Mouse (Mus musculus): ENCODE results near the gene Trip12. TPM values are rescaled to one million over a fixed set of nuclear protein-coding genes. Genes with fewer than 3 reads are reported as not detected.

Gene Trip12
- polyA plus RNA-seq, 1 experiment: 130 TPM

DNA sequence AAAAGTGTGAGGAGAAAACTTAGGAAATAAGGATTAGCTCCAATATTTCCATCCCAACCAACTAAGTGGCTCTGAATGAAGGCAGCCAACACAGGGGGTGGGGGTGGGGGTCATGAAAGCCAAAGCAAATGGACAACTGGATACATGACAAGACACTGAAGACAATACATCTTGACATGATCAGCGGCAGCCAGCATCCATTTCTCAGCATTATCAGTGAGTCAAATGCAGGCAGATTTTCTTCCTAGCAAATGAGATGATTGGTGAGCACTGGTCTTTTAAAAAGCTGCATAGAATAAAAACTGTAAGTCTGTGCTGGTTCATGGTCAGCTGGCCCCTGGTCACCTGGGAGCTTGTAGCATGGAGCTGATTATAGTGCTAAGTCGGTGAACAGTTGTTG, 14.7 kb upstream of the Trip12 start:
- no peak for TF ChIP-seq POLR2A (IDR thresholded peaks at IDR 0.05; ENCODE audit: borderline replicate concordance, control insufficient read depth, low read depth, low read length)
- TF ChIP-seq CTCF (IDR thresholded peaks at IDR 0.05; ENCODE audit: control insufficient read depth, insufficient read depth, low read length): no peak
- WGBS: 88% methylated on average over 2 of the region's 2 CpGs
- Histone ChIP-seq H3K27ac (ENCODE audit: control insufficient read depth, insufficient read depth, low read depth, low read length, poor library complexity) (no peak overlapping the region), H3K4me1 (ENCODE audit: control insufficient read depth, insufficient read depth, low read length) (no peaks in the 10 kb centered on the region), H3K4me3 (replicated peaks; ENCODE audit: control insufficient read depth, low read depth, low read length) (no peak overlapping the region)

GRCm38 (mm10) chr1:84853721-84854120, 13.4 kb upstream of the Trip12 start:
- no peak overlapping the region for H3K4me3 ChIP-seq (replicated peaks; ENCODE audit: control insufficient read depth, low read depth, low read length)
- TF ChIP-seq POLR2A (IDR thresholded peaks at IDR 0.05; ENCODE audit: borderline replicate concordance, control insufficient read depth, low read depth, low read length) (no peak), CTCF (IDR thresholded peaks at IDR 0.05; ENCODE audit: control insufficient read depth, insufficient read depth, low read length) (no peak)
- WGBS: 76% methylated on average over 1 of the region's 1 CpGs
- no peaks in the 10 kb centered on the region for H3K4me1 ChIP-seq (ENCODE audit: control insufficient read depth, insufficient read depth, low read length)
- no peak overlapping the region for H3K27ac ChIP-seq (ENCODE audit: control insufficient read depth, insufficient read depth, low read depth, low read length, poor library complexity)

- H3K4me3 ChIP-seq (replicated peaks; ENCODE audit: control insufficient read depth, low read depth, low read length): no peak overlapping the region
- no peak for TF ChIP-seq POLR2A (IDR thresholded peaks at IDR 0.05; ENCODE audit: borderline replicate concordance, control insufficient read depth, low read depth, low read length)
Measured at GRCm38 (mm10) chr1:84851512-84852235, 11.4 kb upstream of the Trip12 start.

GRCm38 (mm10) chr1:84850471-84850870, 10.2 kb upstream of the Trip12 start:
- no peak overlapping the region for H3K27ac ChIP-seq (ENCODE audit: control insufficient read depth, insufficient read depth, low read depth, low read length, poor library complexity)
- no peaks in the 10 kb centered on the region for H3K4me1 ChIP-seq (ENCODE audit: control insufficient read depth, insufficient read depth, low read length)
- H3K4me3 ChIP-seq (replicated peaks; ENCODE audit: control insufficient read depth, low read depth, low read length): no peak overlapping the region
- WGBS: 88% methylated on average over 7 of the region's 7 CpGs
- TF ChIP-seq POLR2A (IDR thresholded peaks at IDR 0.05; ENCODE audit: borderline replicate concordance, control insufficient read depth, low read depth, low read length) (no peak), CTCF (IDR thresholded peaks at IDR 0.05; ENCODE audit: control insufficient read depth, insufficient read depth, low read length) (no peak)

More at GRCm38 (mm10) chr1:84851512-84852235, 11.4 kb upstream of the Trip12 start:
- Histone ChIP-seq H3K4me1 (ENCODE audit: control insufficient read depth, insufficient read depth, low read length) (no peaks in the 10 kb centered on the region), H3K27ac (ENCODE audit: control insufficient read depth, insufficient read depth, low read depth, low read length, poor library complexity) (no peak overlapping the region)
- whole genome bisulfite sequencing: 62% methylated on average over 9 of the region's 9 CpGs

- Histone ChIP-seq H3K4me3 (replicated peaks; ENCODE audit: control insufficient read depth, low read depth, low read length) (no peak overlapping the region), H3K4me1 (ENCODE audit: control insufficient read depth, insufficient read depth, low read length) (no peaks in the 10 kb centered on the region), H3K27ac (ENCODE audit: control insufficient read depth, insufficient read depth, low read depth, low read length, poor library complexity) (no peak overlapping the region)
- TF ChIP-seq POLR2A (IDR thresholded peaks at IDR 0.05; ENCODE audit: borderline replicate concordance, control insufficient read depth, low read depth, low read length) (no peak), CTCF (IDR thresholded peaks at IDR 0.05; ENCODE audit: control insufficient read depth, insufficient read depth, low read length) (no peak)
- WGBS: 81% methylated on average over 7 of the region's 7 CpGs
Measured at GRCm38 (mm10) chr1:84849804-84850203, 9.5 kb upstream of the Trip12 start.

DNA sequence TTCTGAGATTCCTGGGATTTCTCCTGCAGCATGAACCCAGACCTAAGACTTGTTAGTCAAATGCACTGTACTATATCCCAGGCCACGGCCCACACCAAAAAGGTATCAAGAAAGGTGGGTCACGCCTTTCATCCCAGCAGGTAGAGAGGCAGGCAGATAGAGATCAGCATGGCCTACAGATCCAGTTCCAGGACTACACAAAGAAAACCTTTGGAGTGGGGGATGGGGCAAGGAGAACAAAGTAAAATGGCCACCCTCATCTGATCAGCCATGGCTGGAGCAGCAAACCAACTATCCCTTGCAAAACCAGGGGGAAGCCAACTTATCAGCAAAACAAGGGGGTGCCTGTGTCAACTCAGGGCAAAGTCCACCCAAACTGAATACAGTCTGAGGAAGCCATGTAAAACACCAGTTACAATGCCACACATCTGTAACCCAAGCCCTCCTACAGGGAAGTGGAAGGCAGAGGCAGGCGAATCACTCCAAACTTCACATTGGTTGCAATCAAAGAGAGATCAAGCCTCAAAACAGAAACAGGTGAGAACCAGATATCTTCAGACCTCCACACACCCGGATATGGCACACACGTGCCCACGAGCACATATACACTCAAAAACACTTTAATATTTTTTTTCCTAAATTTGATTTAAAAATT, 8.6 kb upstream of the Trip12 start:
- H3K4me1 ChIP-seq (ENCODE audit: control insufficient read depth, insufficient read depth, low read length): no peaks in the 10 kb centered on the region
- 86% methylated on average over 6 of the region's 6 CpGs for WGBS
- no peak overlapping the region for H3K27ac ChIP-seq (ENCODE audit: control insufficient read depth, insufficient read depth, low read depth, low read length, poor library complexity)
- no peak overlapping the region for H3K4me3 ChIP-seq (replicated peaks; ENCODE audit: control insufficient read depth, low read depth, low read length)
- TF ChIP-seq POLR2A (IDR thresholded peaks at IDR 0.05; ENCODE audit: borderline replicate concordance, control insufficient read depth, low read depth, low read length) (no peak), CTCF (IDR thresholded peaks at IDR 0.05; ENCODE audit: control insufficient read depth, insufficient read depth, low read length) (no peak)

GRCm38 (mm10) chr1:84848335-84848734, 8.0 kb upstream of the Trip12 start:
- no peak overlapping the region for H3K27ac ChIP-seq (ENCODE audit: control insufficient read depth, insufficient read depth, low read depth, low read length, poor library complexity)
- no peaks in the 10 kb centered on the region for H3K4me1 ChIP-seq (ENCODE audit: control insufficient read depth, insufficient read depth, low read length)
- TF ChIP-seq CTCF (IDR thresholded peaks at IDR 0.05; ENCODE audit: control insufficient read depth, insufficient read depth, low read length) (no peak), POLR2A (IDR thresholded peaks at IDR 0.05; ENCODE audit: borderline replicate concordance, control insufficient read depth, low read depth, low read length) (no peak)
- WGBS: 83% methylated on average over 3 of the region's 3 CpGs
- H3K4me3 ChIP-seq (replicated peaks; ENCODE audit: control insufficient read depth, low read depth, low read length): no peak overlapping the region

GRCm38 (mm10) chr1:84847698-84848097, 7.4 kb upstream of the Trip12 start:
- TF ChIP-seq POLR2A (IDR thresholded peaks at IDR 0.05; ENCODE audit: borderline replicate concordance, control insufficient read depth, low read depth, low read length) (no peak), CTCF (IDR thresholded peaks at IDR 0.05; ENCODE audit: control insufficient read depth, insufficient read depth, low read length) (no peak)
- Histone ChIP-seq H3K4me1 (ENCODE audit: control insufficient read depth, insufficient read depth, low read length) (no peaks in the 10 kb centered on the region), H3K27ac (ENCODE audit: control insufficient read depth, insufficient read depth, low read depth, low read length, poor library complexity) (no peak overlapping the region), H3K4me3 (replicated peaks; ENCODE audit: control insufficient read depth, low read depth, low read length) (no peak overlapping the region)
- WGBS: 90% methylated on average over 7 of the region's 7 CpGs
